Mouse (Mus musculus): ENCODE measurements around the gene Plce1. TPM values are rescaled to one million over a fixed set of nuclear protein-coding genes. Genes with fewer than 3 reads are reported as not detected.

Gene Plce1
- polyA plus RNA-seq, 1 experiment from 2014 or later: 0.60 TPM

- Histone ChIP-seq H3K27me3 (ENCODE audit: insufficient read depth, low read length) (peaks cover 17% of the 10 kb centered on the region; the same call in 1 of the 2 replicates), H3K27ac (ENCODE audit: low read depth) (no peak overlapping the region), H3K9me3 (ENCODE audit: low read length) (no peaks in the 10 kb centered on the region), H3K4me3 (ENCODE audit: low read depth, low read length) (no peak overlapping the region), H3K4me1 (ENCODE audit: insufficient read depth) (peaks cover 7% of the 10 kb centered on the region; the same call in 1 of the 2 replicates), H3K36me3 (replicated peaks; ENCODE audit: insufficient read depth, low read length) (no peaks in the 10 kb centered on the region), H3K4me2 (ENCODE audit: low read depth, low read length) (no peak overlapping the region), H3K9ac (replicated peaks) (no peak overlapping the region)
- DNase-seq (no peak), ATAC-seq (no peak)
- TF ChIP-seq CTCF (IDR thresholded peaks at IDR 0.05; ENCODE audit: low read depth) (no peak), EP300 (IDR thresholded peaks at IDR 0.05; ENCODE audit: low read depth) (no peak)
- WGBS (ENCODE audit: insufficient replicate concordance): 34% methylated on average over 11 of the region's 11 CpGs
These were observed 5.1 kb downstream of the Plce1 start for GRCm38 (mm10) chr19:38485779-38486555.

GRCm38 (mm10) chr19:38487501-38487900 is 6.6 kb downstream of the Plce1 start:
- Histone ChIP-seq H3K4me1 (ENCODE audit: insufficient read depth) (peaks cover 7% of the 10 kb centered on the region; the same call in 1 of the 2 replicates), H3K4me3 (ENCODE audit: low read depth, low read length) (no peak overlapping the region), H3K36me3 (replicated peaks; ENCODE audit: insufficient read depth, low read length) (no peaks in the 10 kb centered on the region), H3K27ac (ENCODE audit: low read depth) (no peak overlapping the region), H3K9me3 (ENCODE audit: low read length) (no peaks in the 10 kb centered on the region), H3K4me2 (ENCODE audit: low read depth, low read length) (no peak overlapping the region), H3K27me3 (ENCODE audit: insufficient read depth, low read length) (peaks cover 3% of the 10 kb centered on the region; the same call in 1 of the 2 replicates), H3K9ac (replicated peaks) (no peak overlapping the region)
- no peak for ATAC-seq
- 45% methylated on average over 4 of the region's 4 CpGs for WGBS (ENCODE audit: insufficient replicate concordance)
- no peak for DNase-seq
- TF ChIP-seq EP300 (IDR thresholded peaks at IDR 0.05; ENCODE audit: low read depth) (no peak), CTCF (IDR thresholded peaks at IDR 0.05; ENCODE audit: low read depth) (no peak)

- no peak for ATAC-seq
- Histone ChIP-seq H3K4me3 (ENCODE audit: low read depth, low read length) (no peak overlapping the region), H3K36me3 (replicated peaks; ENCODE audit: insufficient read depth, low read length) (no peaks in the 10 kb centered on the region), H3K4me2 (ENCODE audit: low read depth, low read length) (no peak overlapping the region), H3K27me3 (ENCODE audit: insufficient read depth, low read length) (no peaks in the 10 kb centered on the region), H3K27ac (ENCODE audit: low read depth) (no peak overlapping the region), H3K9ac (replicated peaks) (no peak overlapping the region), H3K4me1 (ENCODE audit: insufficient read depth) (peaks cover 7% of the 10 kb centered on the region; the same call in 1 of the 2 replicates), H3K9me3 (ENCODE audit: low read length) (no peaks in the 10 kb centered on the region)
- no peak for DNase-seq
- 64% methylated on average over 9 of the region's 9 CpGs for WGBS (ENCODE audit: insufficient replicate concordance)
- TF ChIP-seq CTCF (IDR thresholded peaks at IDR 0.05; ENCODE audit: low read depth) (no peak), EP300 (IDR thresholded peaks at IDR 0.05; ENCODE audit: low read depth) (no peak)
These were observed 7.4 kb downstream of the Plce1 start for GRCm38 (mm10) chr19:38488103-38488912.

GRCm38 (mm10) chr19:38498233-38498632 is 17.3 kb downstream of the Plce1 start:
- Histone ChIP-seq H3K4me1 (ENCODE audit: insufficient read depth) (no peaks in the 10 kb centered on the region), H3K4me2 (ENCODE audit: low read depth, low read length) (no peak overlapping the region), H3K27ac (ENCODE audit: low read depth) (no peak overlapping the region), H3K9me3 (ENCODE audit: low read length) (no peaks in the 10 kb centered on the region), H3K36me3 (replicated peaks; ENCODE audit: insufficient read depth, low read length) (no peaks in the 10 kb centered on the region), H3K27me3 (ENCODE audit: insufficient read depth, low read length) (no peaks in the 10 kb centered on the region), H3K4me3 (ENCODE audit: low read depth, low read length) (no peak overlapping the region), H3K9ac (replicated peaks) (no peak overlapping the region)
- no peak for TF ChIP-seq EP300 (IDR thresholded peaks at IDR 0.05; ENCODE audit: low read depth)
- TF ChIP-seq CTCF (IDR thresholded peaks at IDR 0.05; ENCODE audit: low read depth): no peak
- DNase-seq (no peak), ATAC-seq (no peak)
- WGBS (ENCODE audit: insufficient replicate concordance): 67% methylated on average over 5 of the region's 5 CpGs

GRCm38 (mm10) chr19:38504597-38504996 is 23.7 kb downstream of the Plce1 start:
- Histone ChIP-seq H3K36me3 (replicated peaks; ENCODE audit: insufficient read depth, low read length) (no peaks in the 10 kb centered on the region), H3K27me3 (ENCODE audit: insufficient read depth, low read length) (no peaks in the 10 kb centered on the region), H3K9me3 (ENCODE audit: low read length) (no peaks in the 10 kb centered on the region), H3K4me1 (ENCODE audit: insufficient read depth) (no peaks in the 10 kb centered on the region), H3K27ac (ENCODE audit: low read depth) (no peak overlapping the region), H3K9ac (replicated peaks) (no peak overlapping the region), H3K4me3 (ENCODE audit: low read depth, low read length) (no peak overlapping the region), H3K4me2 (ENCODE audit: low read depth, low read length) (no peak overlapping the region)
- TF ChIP-seq CTCF (IDR thresholded peaks at IDR 0.05; ENCODE audit: low read depth) (no peak), EP300 (IDR thresholded peaks at IDR 0.05; ENCODE audit: low read depth) (no peak)
- WGBS (ENCODE audit: insufficient replicate concordance): 38% methylated on average over 3 of the region's 3 CpGs
- no peak for ATAC-seq
- no peak for DNase-seq

GRCm38 (mm10) chr19:38506131-38506530 is 25.2 kb downstream of the Plce1 start:
- Histone ChIP-seq H3K4me2 (ENCODE audit: low read depth, low read length) (no peak overlapping the region), H3K9me3 (ENCODE audit: low read length) (no peaks in the 10 kb centered on the region), H3K27me3 (ENCODE audit: insufficient read depth, low read length) (no peaks in the 10 kb centered on the region), H3K4me3 (ENCODE audit: low read depth, low read length) (no peak overlapping the region), H3K4me1 (ENCODE audit: insufficient read depth) (no peaks in the 10 kb centered on the region), H3K36me3 (replicated peaks; ENCODE audit: insufficient read depth, low read length) (no peaks in the 10 kb centered on the region), H3K27ac (ENCODE audit: low read depth) (no peak overlapping the region), H3K9ac (replicated peaks) (no peak overlapping the region)
- no peak for TF ChIP-seq EP300 (IDR thresholded peaks at IDR 0.05; ENCODE audit: low read depth)
- no peak for DNase-seq
- WGBS (ENCODE audit: insufficient replicate concordance): 67% methylated on average over 7 of the region's 7 CpGs
- ATAC-seq: no peak
